Mouse (Mus musculus) G1E-ER4 (cell line): Measurements from ENCODE around the gene Nod2. TPM values are rescaled to one million over a fixed set of nuclear protein-coding genes. Genes with fewer than 3 reads are reported as not detected.

ENCODE experiments used
- GATA1 ChIP-seq: IDR thresholded peaks from one replicate; pipeline ENCODE4 v1.8.0; 2012; ENCODE audit warnings: low read length, inconsistent platforms
- polyA plus RNA-seq: library from polyadenylated mRNA; stranded (reverse); fragments of >175 nt; gene quantifications from 2 replicates; pipeline ENCODE4 v1.2.3, GENCODE M21; 2012

The Nod2 gene
- polyA plus RNA-seq, 1 experiment, result not detected

DNA sequence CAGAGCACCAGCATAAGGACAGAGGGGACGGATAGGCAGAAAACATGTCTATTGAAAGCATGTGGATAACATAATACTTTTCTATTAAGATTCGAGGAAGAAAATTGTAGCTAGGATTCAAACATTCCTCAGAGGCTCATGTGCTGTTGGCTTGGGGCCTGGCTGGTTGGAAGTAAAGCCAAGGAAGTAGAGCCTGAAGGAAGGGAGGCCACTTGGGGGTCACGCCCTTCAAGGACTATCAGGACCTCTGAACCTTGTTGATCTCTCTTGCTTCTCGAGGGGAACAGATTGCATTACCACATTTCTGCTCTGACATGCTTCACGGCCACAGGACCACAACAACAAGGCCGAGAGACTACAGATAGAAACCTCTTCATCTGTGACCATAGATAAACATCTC is 42.0 kb downstream of the Nod2 start:
- TF ChIP-seq GATA1, result no peak

DNA sequence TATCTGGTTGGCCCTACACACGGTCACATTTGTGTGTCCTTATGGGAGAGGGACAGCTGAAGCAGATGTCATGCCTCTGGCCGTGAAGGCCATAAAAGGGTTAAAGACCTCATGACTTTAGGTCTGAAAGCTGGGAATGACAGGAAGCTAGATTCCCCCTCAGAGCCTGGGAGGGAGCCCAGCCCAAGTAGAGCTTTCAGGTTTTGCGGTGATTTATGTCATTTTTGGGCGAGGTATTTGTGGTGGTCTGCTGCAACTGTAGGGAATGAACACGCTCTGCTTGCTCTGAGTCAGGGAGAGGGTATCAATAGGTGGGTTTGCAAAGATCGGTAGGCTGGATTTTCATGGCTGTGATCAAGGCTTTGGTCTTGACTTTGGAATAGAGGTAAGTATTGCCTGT is 42.8 kb downstream of the Nod2 start:
- TF ChIP-seq GATA1, result no peak

- no peak for TF ChIP-seq GATA1
These were observed 44.3 kb downstream of the Nod2 start for GRCm38 (mm10) chr8:88691342-88691948.

DNA sequence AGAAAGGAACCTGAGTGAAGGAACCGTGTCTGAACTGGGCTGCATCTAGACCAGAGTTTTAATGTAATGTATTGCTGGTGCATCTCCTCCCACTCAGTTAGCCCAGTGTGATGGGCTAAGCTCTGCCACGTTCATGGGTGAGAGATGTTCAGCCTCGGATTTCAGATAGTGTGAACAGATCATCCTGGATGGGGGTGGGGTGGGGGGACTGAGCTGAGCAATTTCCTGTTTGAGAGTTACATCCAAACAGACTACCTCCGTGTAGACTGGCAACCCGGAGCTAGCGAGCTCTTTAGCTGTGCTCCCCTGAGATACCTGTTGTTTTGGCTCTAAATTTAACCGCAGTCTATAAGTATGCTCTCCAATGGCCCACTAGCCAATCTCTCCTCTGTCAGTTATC is 44.8 kb downstream of the Nod2 start:
- no peak for TF ChIP-seq GATA1

DNA sequence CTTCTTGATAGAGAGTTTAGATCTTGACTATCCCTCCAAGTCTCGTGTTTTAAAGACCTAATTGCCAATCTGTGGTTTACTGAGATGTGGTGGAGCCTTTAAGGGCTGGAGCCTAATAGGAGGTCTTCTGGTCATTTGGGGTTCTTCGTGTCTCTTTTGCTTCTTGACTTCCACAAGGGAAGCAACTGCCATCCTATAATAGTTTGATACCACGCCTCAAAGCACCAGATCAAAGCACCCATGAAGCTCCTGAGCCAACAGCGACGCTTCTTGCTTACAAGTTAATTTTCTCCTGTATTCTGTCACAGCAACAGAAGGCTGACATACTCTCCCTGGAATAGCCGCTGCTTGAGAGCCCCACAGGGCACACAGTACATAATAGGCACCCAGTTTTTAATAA is 45.8 kb downstream of the Nod2 start:
- no peak for TF ChIP-seq GATA1

DNA sequence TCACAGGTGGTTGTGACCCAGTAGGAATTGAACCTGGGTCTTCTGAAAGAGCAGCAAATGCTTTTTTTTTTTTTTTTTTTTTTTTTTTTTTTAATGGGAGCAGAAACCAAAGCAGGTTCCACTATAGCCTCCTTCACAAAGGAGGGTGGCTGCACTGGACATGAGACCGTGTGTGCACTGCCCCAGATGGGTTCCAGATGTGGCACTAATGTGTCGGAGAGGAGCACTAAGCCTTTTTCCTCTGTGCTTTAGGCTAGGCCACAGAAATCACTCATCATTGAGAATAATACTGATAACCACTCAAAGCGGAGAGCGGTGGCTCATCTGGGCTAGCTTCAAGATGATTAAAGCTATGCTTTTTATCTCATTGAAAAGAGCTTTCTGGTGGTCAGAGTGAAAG is 46.3 kb downstream of the Nod2 start:
- TF ChIP-seq GATA1, result no peak

GRCm38 (mm10) chr8:88694291-88694690 is 47.2 kb downstream of the Nod2 start:
- no peak for TF ChIP-seq GATA1

- TF ChIP-seq GATA1, result no peak
These were observed 49.1 kb downstream of the Nod2 start for GRCm38 (mm10) chr8:88696228-88696627.

DNA sequence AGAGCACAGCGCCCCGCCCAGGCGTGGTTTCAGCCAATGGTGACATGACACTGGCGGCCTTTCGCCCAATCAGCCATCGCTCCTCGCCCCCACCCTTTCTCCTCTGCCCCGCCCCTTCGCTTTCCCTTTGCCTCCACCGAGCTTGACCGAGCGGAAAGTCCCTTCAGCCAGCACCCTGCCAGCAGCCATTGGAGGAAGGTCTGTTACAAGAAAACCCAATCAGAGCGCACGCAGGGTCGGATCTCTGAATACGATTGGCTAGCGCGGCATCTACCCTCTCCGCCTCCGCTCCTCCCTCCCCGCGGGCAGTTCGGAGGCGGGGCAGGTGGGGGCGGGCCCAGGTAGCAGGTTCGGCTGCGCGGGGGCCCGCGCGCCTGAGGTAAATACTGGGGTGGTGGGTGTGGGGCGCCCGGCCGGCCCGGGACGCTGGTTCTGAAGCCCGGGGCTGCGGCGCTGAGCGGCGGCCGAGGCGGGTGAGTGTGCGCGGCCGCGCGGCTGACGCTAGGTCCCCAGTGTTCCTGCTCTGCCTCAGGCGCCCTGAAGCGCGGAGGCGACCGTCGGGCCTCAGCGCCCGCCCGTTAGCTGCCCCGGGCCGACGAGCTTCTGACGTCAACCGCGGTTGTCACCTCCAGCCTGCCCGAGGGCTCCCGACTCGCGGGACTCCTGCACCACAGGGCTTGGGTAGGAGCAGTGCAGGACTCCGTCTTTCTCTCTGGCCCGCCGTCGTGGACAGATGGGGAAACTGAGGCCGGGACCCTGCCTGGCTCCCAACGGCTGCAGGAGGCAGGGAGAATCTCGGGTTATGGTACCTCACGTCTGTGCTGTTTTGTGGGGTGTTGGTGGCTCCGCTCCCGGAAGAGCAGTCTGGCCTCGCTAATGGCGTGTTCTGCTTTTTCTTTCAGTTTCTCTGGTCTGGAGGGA is 49.9 kb downstream of the Nod2 start, which contains the start of gene Cyld:
Gene Cyld (plus strand): TSS at position 308 of the 921 bp plus-strand sequence.
- no peak for TF ChIP-seq GATA1

DNA sequence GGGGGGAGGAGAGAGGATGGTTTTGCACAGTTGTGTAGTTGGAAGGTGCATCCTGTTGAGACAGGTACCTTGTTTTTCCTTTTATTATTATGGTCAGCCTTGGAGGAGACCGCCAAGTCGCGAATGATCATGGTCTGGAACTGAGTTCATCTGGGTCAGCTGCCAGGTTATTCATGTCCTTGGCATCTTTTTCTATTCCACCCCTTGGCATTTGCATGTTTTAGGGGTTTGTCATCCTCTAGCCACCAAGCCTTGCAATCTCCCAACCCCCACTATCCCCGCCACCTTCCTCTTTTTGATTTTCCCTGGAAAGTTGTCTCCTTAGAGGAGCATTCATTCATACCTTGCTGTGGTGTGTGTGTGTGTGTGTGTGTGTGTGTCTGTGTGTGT is 50.5 kb downstream of the Nod2 start:
- no peak for TF ChIP-seq GATA1

DNA sequence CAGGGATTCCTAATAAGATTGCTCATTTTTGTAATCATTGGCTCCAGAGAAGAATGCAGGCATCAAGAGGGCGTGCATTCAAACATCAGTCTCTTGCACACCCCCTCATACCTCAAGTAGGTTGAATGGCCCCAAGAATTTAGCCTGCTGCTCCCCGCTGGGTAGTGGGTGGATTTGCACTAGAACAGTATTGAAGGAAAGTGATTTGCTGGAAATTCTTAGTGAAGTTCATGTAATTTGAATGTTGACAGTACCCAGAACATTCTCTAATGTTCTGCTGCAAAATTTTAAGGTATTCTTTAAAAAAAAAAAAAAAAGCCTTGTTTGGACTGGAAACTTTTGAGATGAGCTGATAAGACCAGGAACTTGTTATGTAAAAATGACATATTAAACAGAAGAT is 50.9 kb downstream of the Nod2 start:
- TF ChIP-seq GATA1, result no peak

GRCm38 (mm10) chr8:88701611-88702010 is 54.5 kb downstream of the Nod2 start:
- no peak for TF ChIP-seq GATA1

DNA sequence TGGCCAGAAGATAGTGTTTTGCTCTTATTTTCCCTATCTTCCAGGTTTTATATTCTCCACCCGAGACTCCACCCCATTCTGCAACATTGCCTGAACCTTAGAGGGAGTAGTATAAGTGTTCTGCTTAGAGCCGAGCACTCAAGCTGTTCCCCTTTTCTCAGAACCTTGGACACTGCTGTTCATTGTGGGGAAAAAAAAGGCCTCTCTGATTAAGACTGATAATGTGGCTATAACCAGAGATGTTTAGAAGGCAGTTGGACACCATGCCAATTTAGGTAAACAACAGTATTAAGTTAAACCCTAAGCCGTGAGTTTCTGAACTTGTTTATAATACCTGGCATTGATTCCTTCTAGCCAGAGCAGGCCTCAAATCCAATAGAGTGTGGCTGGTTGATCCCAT is 55.7 kb downstream of the Nod2 start:
- no peak for TF ChIP-seq GATA1

GRCm38 (mm10) chr8:88723256-88723963 is 76.3 kb downstream of the Nod2 start:
- no peak for TF ChIP-seq GATA1

Other genes starting within 250 kb of the Nod2 start
- gene Nkd1, start 126.0 kb upstream of the Nod2 start, polyA plus RNA-seq, result not detected in 2 replicates
- gene Snx20, start 11.2 kb upstream of the Nod2 start, polyA plus RNA-seq, result 10.1 and 11.7 TPM in 2 replicates
- gene Cyld, start 49.7 kb downstream of the Nod2 start, polyA plus RNA-seq, result 0.41 and 0.50 TPM in 2 replicates